Mouse (Mus musculus) effector memory CD4-positive, alpha-beta T cell, adult 5 months (primary cell): Measurements from ENCODE around the gene Tmem201. TPM values are rescaled to one million over a fixed set of nuclear protein-coding genes. Genes with fewer than 3 reads are reported as not detected.

Experiments
- polyA plus RNA-seq: library from polyadenylated mRNA; unstranded; fragments of 100-300 nt; shearing (Covaris generic); gene quantifications from one replicate; pipeline ENCODE4 v1.2.1, GENCODE M21; 2017

The Tmem201 gene
- 12.6 TPM for polyA plus RNA-seq

GRCm38 (mm10) chr4:149737383-149738324, at the start of gene Tmem201:
Tmem201 (minus strand) TSS chr4:149738044.

GRCm38 (mm10) chr4:149774094-149774470, 36.2 kb upstream of the Tmem201 start, which contains the start of gene Slc25a33:
Slc25a33 (minus strand) TSS chr4:149774277.

GRCm38 (mm10) chr4:149702210-149702979, 35.4 kb downstream of the Tmem201 start, which contains the start of gene Pik3cd:
Pik3cd (minus strand) TSS chr4:149702571.

Other genes starting within 250 kb of the Tmem201 start
- 3.4 TPM for gene Ctnnbip1, start 219.8 kb downstream of the Tmem201 start, polyA plus RNA-seq
- 24.1 TPM for gene Clstn1, start 151.6 kb downstream of the Tmem201 start, polyA plus RNA-seq
- 296 TPM for gene Pik3cd, start 35.5 kb downstream of the Tmem201 start, polyA plus RNA-seq
- gene Slc25a33, start 36.2 kb upstream of the Tmem201 start, polyA plus RNA-seq: 11.6 TPM
- 34.3 TPM for gene Spsb1, start 217.0 kb upstream of the Tmem201 start, polyA plus RNA-seq